Mouse (Mus musculus): ENCODE results near the gene Lypd6b. TPM values are rescaled to one million over a fixed set of nuclear protein-coding genes. Genes with fewer than 3 reads are reported as not detected.

Gene Lypd6b
- total and polyA plus RNA-seq, 2 experiments from 2014 or later: 0.11 to 0.38 TPM

- ATAC-seq (ENCODE audit: insufficient read depth, low read depth): no peak
- Histone ChIP-seq H3K9ac (replicated peaks; ENCODE audit: low read depth, low read length) (no peak overlapping the region), H3K9me3 (replicated peaks; ENCODE audit: control insufficient read depth, low read length) (0 out of 2 replicates have a peak, but pooled peaks cover 7% of the 10 kb centered on the region)
These were observed 164.2 kb downstream of the Lypd6b start for GRCm38 (mm10) chr2:49951681-49952080.

GRCm38 (mm10) chr2:49952632-49953293 is 165.3 kb downstream of the Lypd6b start:
- Histone ChIP-seq H3K36me3 (replicated peaks; ENCODE audit: control insufficient read depth, insufficient read depth, low read length) (no peaks in the 10 kb centered on the region), H3K27me3 (ENCODE audit: control insufficient read depth, insufficient read depth, low read length) (no peaks in the 10 kb centered on the region), H3K4me3 (ENCODE audit: low read depth, low read length) (no peak overlapping the region), H3K4me1 (ENCODE audit: control insufficient read depth, insufficient read depth) (no peaks in the 10 kb centered on the region), H3K9me3 (replicated peaks; ENCODE audit: control insufficient read depth, low read length) (0 out of 2 replicates have a peak, but pooled peaks cover 7% of the 10 kb centered on the region), H3K9ac (replicated peaks; ENCODE audit: low read depth, low read length) (no peak overlapping the region), H3K27ac (ENCODE audit: low read depth) (no peak overlapping the region), H3K4me2 (ENCODE audit: low read depth, low read length) (no peak overlapping the region)
- ATAC-seq (ENCODE audit: insufficient read depth, low read depth): no peak
- 49% methylated on average over 6 of the region's 6 CpGs for WGBS
- TF ChIP-seq EP300 (IDR thresholded peaks at IDR 0.05; ENCODE audit: low read depth): no peak
- TF ChIP-seq CTCF (IDR thresholded peaks at IDR 0.05; ENCODE audit: low read depth): no peak
- DNase-seq (ENCODE audit: low spot score): no peak

More at GRCm38 (mm10) chr2:49951681-49952080, 164.2 kb downstream of the Lypd6b start:
- H3K4me3 ChIP-seq (ENCODE audit: low read depth, low read length): no peak overlapping the region
- TF ChIP-seq CTCF (IDR thresholded peaks at IDR 0.05; ENCODE audit: low read depth) (no peak), EP300 (IDR thresholded peaks at IDR 0.05; ENCODE audit: low read depth) (no peak)
- no peak overlapping the region for H3K4me2 ChIP-seq (ENCODE audit: low read depth, low read length)
- no peaks in the 10 kb centered on the region for H3K27me3 ChIP-seq (ENCODE audit: control insufficient read depth, insufficient read depth, low read length)
- H3K4me1 ChIP-seq (ENCODE audit: control insufficient read depth, insufficient read depth): no peaks in the 10 kb centered on the region
- 43% methylated on average over 4 of the region's 4 CpGs for WGBS
- H3K27ac ChIP-seq (ENCODE audit: low read depth): no peak overlapping the region
- H3K36me3 ChIP-seq (replicated peaks; ENCODE audit: control insufficient read depth, insufficient read depth, low read length): no peaks in the 10 kb centered on the region
- no peak for DNase-seq (ENCODE audit: low spot score)

GRCm38 (mm10) chr2:49957449-49957848 is 170.0 kb downstream of the Lypd6b start:
- Histone ChIP-seq H3K4me1 (ENCODE audit: control insufficient read depth, insufficient read depth) (no peaks in the 10 kb centered on the region), H3K27me3 (ENCODE audit: control insufficient read depth, insufficient read depth, low read length) (no peaks in the 10 kb centered on the region), H3K27ac (ENCODE audit: low read depth) (no peak overlapping the region), H3K36me3 (replicated peaks; ENCODE audit: control insufficient read depth, insufficient read depth, low read length) (no peaks in the 10 kb centered on the region), H3K4me2 (ENCODE audit: low read depth, low read length) (no peak overlapping the region), H3K9me3 (replicated peaks; ENCODE audit: control insufficient read depth, low read length) (no peaks in the 10 kb centered on the region), H3K4me3 (ENCODE audit: low read depth, low read length) (no peak overlapping the region), H3K9ac (replicated peaks; ENCODE audit: low read depth, low read length) (no peak overlapping the region)
- 65% methylated on average over 2 of the region's 2 CpGs for WGBS
- DNase-seq (ENCODE audit: low spot score) (no peak), ATAC-seq (ENCODE audit: insufficient read depth, low read depth) (no peak)
- TF ChIP-seq EP300 (IDR thresholded peaks at IDR 0.05; ENCODE audit: low read depth): no peak
- no peak for TF ChIP-seq CTCF (IDR thresholded peaks at IDR 0.05; ENCODE audit: low read depth)

- WGBS: 78% methylated on average over 2 of the region's 2 CpGs
- H3K4me3 ChIP-seq (ENCODE audit: low read depth, low read length): no peak overlapping the region
- DNase-seq (ENCODE audit: low spot score) (no peak), ATAC-seq (ENCODE audit: insufficient read depth, low read depth) (no peak)
- no peak overlapping the region for H3K27ac ChIP-seq (ENCODE audit: low read depth)
- no peaks in the 10 kb centered on the region for H3K4me1 ChIP-seq (ENCODE audit: control insufficient read depth, insufficient read depth)
- no peak for TF ChIP-seq CTCF (IDR thresholded peaks at IDR 0.05; ENCODE audit: low read depth)
- TF ChIP-seq EP300 (IDR thresholded peaks at IDR 0.05; ENCODE audit: low read depth): no peak
- no peak overlapping the region for H3K9ac ChIP-seq (replicated peaks; ENCODE audit: low read depth, low read length)
- no peaks in the 10 kb centered on the region for H3K36me3 ChIP-seq (replicated peaks; ENCODE audit: control insufficient read depth, insufficient read depth, low read length)
- H3K27me3 ChIP-seq (ENCODE audit: control insufficient read depth, insufficient read depth, low read length): no peaks in the 10 kb centered on the region
- H3K4me2 ChIP-seq (ENCODE audit: low read depth, low read length): no peak overlapping the region
- H3K9me3 ChIP-seq (replicated peaks; ENCODE audit: control insufficient read depth, low read length): no peaks in the 10 kb centered on the region
These were observed 174.5 kb downstream of the Lypd6b start for GRCm38 (mm10) chr2:49961991-49962390.

- H3K36me3 ChIP-seq (replicated peaks; ENCODE audit: control insufficient read depth, insufficient read depth, low read length): no peaks in the 10 kb centered on the region
- ATAC-seq (ENCODE audit: insufficient read depth, low read depth) (no peak), DNase-seq (ENCODE audit: low spot score) (no peak)
- no peak overlapping the region for H3K4me3 ChIP-seq (ENCODE audit: low read depth, low read length)
- H3K27ac ChIP-seq (ENCODE audit: low read depth): no peak overlapping the region
- no peaks in the 10 kb centered on the region for H3K9me3 ChIP-seq (replicated peaks; ENCODE audit: control insufficient read depth, low read length)
- TF ChIP-seq CTCF (IDR thresholded peaks at IDR 0.05; ENCODE audit: low read depth): no peak
- H3K9ac ChIP-seq (replicated peaks; ENCODE audit: low read depth, low read length): no peak overlapping the region
- no peaks in the 10 kb centered on the region for H3K27me3 ChIP-seq (ENCODE audit: control insufficient read depth, insufficient read depth, low read length)
- WGBS: 67% methylated on average over 3 of the region's 3 CpGs
- no peaks in the 10 kb centered on the region for H3K4me1 ChIP-seq (ENCODE audit: control insufficient read depth, insufficient read depth)
- H3K4me2 ChIP-seq (ENCODE audit: low read depth, low read length): no peak overlapping the region
These were observed 177.4 kb downstream of the Lypd6b start for GRCm38 (mm10) chr2:49964899-49965298.

- Histone ChIP-seq H3K9me3 (replicated peaks; ENCODE audit: control insufficient read depth, low read length) (no peaks in the 10 kb centered on the region), H3K9ac (replicated peaks; ENCODE audit: low read depth, low read length) (no peak overlapping the region), H3K4me3 (ENCODE audit: low read depth, low read length) (no peak overlapping the region), H3K4me1 (ENCODE audit: control insufficient read depth, insufficient read depth) (no peaks in the 10 kb centered on the region), H3K27me3 (ENCODE audit: control insufficient read depth, insufficient read depth, low read length) (no peaks in the 10 kb centered on the region), H3K27ac (ENCODE audit: low read depth) (no peak overlapping the region), H3K4me2 (ENCODE audit: low read depth, low read length) (no peak overlapping the region), H3K36me3 (replicated peaks; ENCODE audit: control insufficient read depth, insufficient read depth, low read length) (no peaks in the 10 kb centered on the region)
- ATAC-seq (ENCODE audit: insufficient read depth, low read depth) (no peak), DNase-seq (ENCODE audit: low spot score) (no peak)
- TF ChIP-seq CTCF (IDR thresholded peaks at IDR 0.05; ENCODE audit: low read depth) (no peak), EP300 (IDR thresholded peaks at IDR 0.05; ENCODE audit: low read depth) (no peak)
- WGBS: 61% methylated on average over 3 of the region's 3 CpGs
These were observed 180.3 kb downstream of the Lypd6b start for GRCm38 (mm10) chr2:49967748-49968147.

Measured in heart, postnatal 0 days (tissue).